Comparison of ENCODE assay signal across 16 mouse cellular contexts in the genomic region with DNA sequence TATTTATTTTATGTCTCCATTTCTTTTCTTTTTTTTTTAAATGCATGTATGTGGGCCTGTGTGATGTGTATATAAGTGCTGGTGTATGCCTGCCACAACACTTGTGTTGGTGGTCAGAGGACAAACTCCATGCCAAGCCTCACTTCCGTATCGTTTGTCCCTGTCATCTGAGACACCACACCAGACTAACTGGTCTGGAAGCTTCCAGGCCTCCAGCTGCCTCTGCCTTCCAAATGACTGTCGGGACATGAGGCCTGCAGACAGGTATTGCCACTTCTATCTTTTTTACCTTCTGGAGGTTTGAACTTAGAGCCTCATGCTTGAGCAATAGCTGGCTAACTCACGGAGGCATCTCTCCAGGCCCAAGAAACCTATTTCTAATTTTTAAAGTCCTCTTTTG.
"Had no signal": no experiment of that assay in that cellular context is flagged by ENCODE, and none has a peak within 500 bp of the region (broad histone marks: within the 10 kb centered on the region; RNA-seq: fewer than 3 reads in every experiment).

No protein-coding gene starts in this region.

- DNase-seq: retina, postnatal 1 day; right cerebral cortex, adult 18-20 months; right cerebral cortex, postnatal 14 days; right cerebral cortex, postnatal 25 days; right cerebral cortex, postnatal 4 days; spleen, adult 18-20 months; thymus, adult 18-20 months; thymus, adult 2 months; thymus, postnatal 14 days; thymus, postnatal 25 days; thymus, postnatal 36 days; thymus, postnatal 4 days had no signal

- H3K27me3 ChIP-seq: neural tube, embryonic 13.5 days; neural tube, embryonic 15.5 days; stomach, embryonic 15.5 days had no signal

- H3K4me3 ChIP-seq: neural tube, embryonic 13.5 days; neural tube, embryonic 15.5 days; stomach, embryonic 15.5 days had no signal

- H3K36me3 ChIP-seq: neural tube, embryonic 13.5 days; neural tube, embryonic 15.5 days; stomach, embryonic 15.5 days had no signal

- H3K27ac ChIP-seq: neural tube, embryonic 13.5 days; neural tube, embryonic 15.5 days; stomach, embryonic 15.5 days; stomach, postnatal 0 days had no signal

- H3K4me2 ChIP-seq: neural tube, embryonic 13.5 days; neural tube, embryonic 15.5 days; stomach, embryonic 15.5 days had no signal
